Mouse (Mus musculus) lung, postnatal 0 days (tissue): Measurements from ENCODE around the gene Rps6ka2.

Experiments used
- CTCF ChIP-seq: IDR thresholded peaks from 2 replicates; pipeline ENCODE4 v1.5.1; 2016; ENCODE audit warnings: antibody characterized with exemption, mild to moderate bottlenecking
- EP300 ChIP-seq: IDR thresholded peaks from 2 replicates; pipeline ENCODE4 v1.6.1; 2016; ENCODE audit warnings: antibody characterized with exemption, mild to moderate bottlenecking, control low read depth

DNA sequence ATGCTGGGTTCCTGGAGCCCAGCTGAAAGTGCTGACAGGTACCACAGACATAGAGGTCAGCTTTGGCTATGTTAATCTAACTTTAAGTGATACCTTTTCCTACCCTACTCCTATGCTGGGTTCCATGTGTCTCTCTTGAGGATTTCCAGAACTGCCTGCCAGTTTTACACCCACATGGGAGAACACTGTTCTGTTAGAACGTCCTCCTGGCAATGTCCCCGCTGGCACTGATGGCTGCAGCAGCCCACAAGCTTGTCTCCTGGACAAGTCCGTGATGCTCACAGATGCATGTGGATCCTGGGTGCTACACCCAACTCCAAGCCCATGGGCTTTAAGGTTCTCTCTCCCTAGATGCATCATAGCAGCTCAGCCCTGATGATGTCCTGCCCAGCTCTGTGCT, 44.1 kb downstream of the Rps6ka2 start:
- TF ChIP-seq CTCF (no peak), EP300 (no peak)
